ENCODE assay signal across 8 mouse cellular contexts in genomic region chr19:57136228-57136627, GRCm38 (mm10).
DNase-seq lines count a peak whose midpoint lies in the region; ATAC-seq and TF ChIP-seq lines count a peak whose summit lies in the region.

No protein-coding gene starts in this region.

- intact Hi-C loops in left cerebral cortex, adult 2 months (cut with DNase I) = loop anchor here (1.0 to 5.0 kb wide), 2 partner anchors 70 to 219 kb away; no protein-coding TSS in a partner anchor
- intact Hi-C loops in left cerebral cortex, postnatal 36 days (cut with DNase I) = loop anchor here (1.0 to 10.0 kb wide), 2 partner anchors 70 to 211 kb away; no protein-coding TSS in a partner anchor

- H3K27ac ChIP-seq in left cerebral cortex, adult 2 months = no peak overlapping the region
- H3K27ac ChIP-seq in heart, postnatal 0 days (ENCODE audit: low read depth) = no peak overlapping the region
- H3K27ac ChIP-seq in limb, embryonic 11.5 days (replicated peaks; ENCODE audit: low read depth, low read length) = no peak overlapping the region
- H3K27ac ChIP-seq in midbrain, embryonic 16.5 days (ENCODE audit: low read length) = peak overlapping the region; percentile 60

- peak; percentile 35 to 48 for DNase-seq in left cerebral cortex, adult 2 months (ENCODE audit: extremely low spot score in 1 of 2, low spot score in 2 of 2)
- DNase-seq in left cerebral cortex, postnatal 36 days (ENCODE audit: low spot score in 2 of 2) = no peak
- peak; percentile 74 for DNase-seq in adrenal gland, adult 8-10 months
- peak; percentile 51 for DNase-seq in embryo, embryonic 11.5 days (ENCODE audit: low read depth, low spot score)
- DNase-seq in heart, postnatal 0 days (ENCODE audit: low spot score) = peak; percentile 47
- peak; percentile 82 for DNase-seq in limb, embryonic 11.5 days (ENCODE audit: low spot score)
- peak; percentile 83 for DNase-seq in testis, postnatal 10 days (ENCODE audit: low spot score)

- 58% methylated on average over 7 of the region's 7 CpGs for WGBS in heart, postnatal 0 days
- 51% methylated on average over 7 of the region's 7 CpGs for WGBS in limb, embryonic 11.5 days
- 35% methylated on average over 7 of the region's 7 CpGs for WGBS in midbrain, embryonic 16.5 days

- H3K27me3 ChIP-seq in heart, postnatal 0 days (ENCODE audit: control insufficient read depth, insufficient read depth, low read length) = no peaks in the 10 kb centered on the region
- H3K27me3 ChIP-seq in limb, embryonic 11.5 days (ENCODE audit: control insufficient read depth, insufficient read depth, low read length) = no peaks in the 10 kb centered on the region
- no peaks in the 10 kb centered on the region for H3K27me3 ChIP-seq in midbrain, embryonic 16.5 days (ENCODE audit: control insufficient read depth, insufficient read depth, low read depth, low read length)

- H3K4me2 ChIP-seq in heart, postnatal 0 days (ENCODE audit: low read depth, low read length) = no peak overlapping the region
- no peak overlapping the region for H3K4me2 ChIP-seq in limb, embryonic 11.5 days (ENCODE audit: low read depth, severe bottlenecking)
- H3K4me2 ChIP-seq in midbrain, embryonic 16.5 days (ENCODE audit: low read length) = no peak overlapping the region

- peaks cover 43% of the 10 kb centered on the region for H3K36me3 ChIP-seq in heart, postnatal 0 days (replicated peaks; ENCODE audit: control insufficient read depth, insufficient read depth, low read length)
- no peaks in the 10 kb centered on the region for H3K36me3 ChIP-seq in limb, embryonic 11.5 days (ENCODE audit: control insufficient read depth, insufficient read depth, low read length)
- H3K36me3 ChIP-seq in midbrain, embryonic 16.5 days (ENCODE audit: control insufficient read depth, insufficient read depth, low read length) = no peaks in the 10 kb centered on the region; the same call in 1 of the 2 replicates

- no peaks in the 10 kb centered on the region for H3K9me3 ChIP-seq in heart, postnatal 0 days (replicated peaks; ENCODE audit: control insufficient read depth, low read length)
- H3K9me3 ChIP-seq in limb, embryonic 11.5 days (ENCODE audit: control insufficient read depth, low read length) = no peaks in the 10 kb centered on the region
- H3K9me3 ChIP-seq in midbrain, embryonic 16.5 days (replicated peaks; ENCODE audit: control insufficient read depth, low read length, poor library complexity, severe bottlenecking) = no peaks in the 10 kb centered on the region

- peak; percentile 67 for TF ChIP-seq CTCF in left cerebral cortex, adult 2 months (IDR thresholded peaks at IDR 0.05)
- peak; percentile 62 for TF ChIP-seq CTCF in heart, postnatal 0 days (IDR thresholded peaks at IDR 0.05; ENCODE audit: low read depth)

- ATAC-seq in heart, postnatal 0 days (ENCODE audit: insufficient read depth, low read depth) = peak; percentile 28; the same call in 1 of the 2 replicates
- ATAC-seq in limb, embryonic 11.5 days (ENCODE audit: insufficient number of reproducible peaks, low FRiP score, low TSS enrichment, low read depth) = no peak
- ATAC-seq in midbrain, embryonic 16.5 days = no peak

- no peaks in the 10 kb centered on the region; the same call in 1 of the 2 replicates for H3K4me1 ChIP-seq in heart, postnatal 0 days (ENCODE audit: control insufficient read depth, insufficient read depth)
- peaks cover 17% of the 10 kb centered on the region for H3K4me1 ChIP-seq in limb, embryonic 11.5 days (ENCODE audit: control insufficient read depth, insufficient read depth, low read length)
- peaks cover 7% of the 10 kb centered on the region for H3K4me1 ChIP-seq in midbrain, embryonic 16.5 days (ENCODE audit: control insufficient read depth, insufficient read depth, low read length)

- no peak overlapping the region for H3K4me3 ChIP-seq in left cerebral cortex, adult 2 months
- no peak overlapping the region for H3K4me3 ChIP-seq in heart, postnatal 0 days (ENCODE audit: low read depth, low read length)
- no peak overlapping the region for H3K4me3 ChIP-seq in limb, embryonic 11.5 days (ENCODE audit: low read depth, low read length)
- no peak overlapping the region for H3K4me3 ChIP-seq in midbrain, embryonic 16.5 days (ENCODE audit: low read depth, low read length)

- H3K9ac ChIP-seq in heart, postnatal 0 days (replicated peaks; ENCODE audit: low read depth, low read length) = no peak overlapping the region
- no peak overlapping the region for H3K9ac ChIP-seq in limb, embryonic 11.5 days (ENCODE audit: low read length)
- H3K9ac ChIP-seq in midbrain, embryonic 16.5 days (ENCODE audit: low read depth, low read length) = no peak overlapping the region

- no peak for TF ChIP-seq EP300 in heart, postnatal 0 days (IDR thresholded peaks at IDR 0.05; ENCODE audit: low read depth)

Comparison
In these comparisons a context has a peak if more than half of its experiments do, and no peak if none do; other contexts are left out.
1. DNase-seq: peak in left cerebral cortex, adult 2 months (2 of 2), adrenal gland, adult 8-10 months (single experiment), embryo, embryonic 11.5 days (single experiment), heart, postnatal 0 days (single experiment), limb, embryonic 11.5 days (single experiment) and testis, postnatal 10 days (single experiment); none in left cerebral cortex, postnatal 36 days (0 of 2).